ENCODE assay signal across 7 mouse cellular contexts in genomic region chr10:89532929-89533727, GRCm38 (mm10). TPM values are rescaled to one million over a fixed set of nuclear protein-coding genes. Genes with fewer than 3 reads are reported as not detected.
DNase-seq lines count a peak whose midpoint lies in the region; ATAC-seq and TF ChIP-seq lines count a peak whose summit lies in the region.

Gene Nr1h4, minus strand, starts transcription at chr10:89533585.

- DNase-seq in CH12.LX (ENCODE audit: extremely low read depth) (no peak), R1 (ENCODE audit: low read depth, low spot score) (peak; percentile 18)
- DNase-seq in heart, adult 2 months: peak; percentile 41 to 61
- peak; percentile 86 for DNase-seq in kidney, postnatal 10 days
- DNase-seq in stomach, postnatal 0 days (ENCODE audit: low spot score): peak; percentile 49
- DNase-seq in layer of hippocampus, adult 18-20 months (ENCODE audit: low spot score in 2 of 2): no peak
- DNase-seq in layer of hippocampus, postnatal 25 days (ENCODE audit: extremely low spot score in 1 of 2, low spot score in 1 of 2): no peak

- in situ Hi-C loops in CH12.LX (cut with MboI; ENCODE audit: low pct_ligation_motif_present, low pct_unique_long_range_greater_than_20kb, low sequenced_read_pairs): no loop called here

- TF ChIP-seq EP300 in CH12.LX (IDR thresholded peaks at IDR 0.05; ENCODE audit: low read length): no peak
- TF ChIP-seq EP300 in heart, adult 2 months (IDR thresholded peaks at IDR 0.05; ENCODE audit: insufficient read depth, low read depth, low read length): no peak
- no peak for TF ChIP-seq EP300 in stomach, postnatal 0 days (optimal IDR thresholded peaks at IDR 0.05)

- H3K9ac ChIP-seq in CH12.LX (ENCODE audit: insufficient read depth, low read depth): no peak within 1 kb of the TSS
- H3K9ac ChIP-seq in heart, adult 2 months (ENCODE audit: low read depth, low read length): no peak within 1 kb of the TSS
- peak within 1 kb of the TSS; percentile 2; the same call in 1 of the 2 replicates for H3K9ac ChIP-seq in stomach, postnatal 0 days (ENCODE audit: low read length)

- no peaks in the 10 kb centered on the region for H3K36me3 ChIP-seq in CH12.LX (replicated peaks in 1 of 2; ENCODE audit: control insufficient read depth in 1 of 2, insufficient read depth in 1 of 2, low read length in 1 of 2)
- H3K36me3 ChIP-seq in heart, adult 2 months (ENCODE audit: control insufficient read depth, insufficient read depth, low read length): no peaks in the 10 kb centered on the region
- H3K36me3 ChIP-seq in stomach, postnatal 0 days (ENCODE audit: control insufficient read depth, insufficient read depth, low read length): no peaks in the 10 kb centered on the region

- intact Hi-C loops in heart, adult 2 months (cut with DNase I): no loop called here

- peak; percentile 65 for ATAC-seq in stomach, postnatal 0 days (ENCODE audit: low FRiP score, low TSS enrichment)

- no peaks in the 10 kb centered on the region for H3K79me2 ChIP-seq in CH12.LX (replicated peaks; ENCODE audit: control insufficient read depth, extremely low read depth, insufficient read depth, poor library complexity, severe bottlenecking)
- H3K79me2 ChIP-seq in heart, adult 2 months (replicated peaks; ENCODE audit: control insufficient read depth, insufficient read depth, low read length): peaks cover 1% of the 10 kb centered on the region; the same call in 1 of the 2 replicates

- 39% methylated on average over 17 of the region's 17 CpGs for WGBS in heart, adult 2 months
- WGBS in stomach, postnatal 0 days: 53% methylated on average over 17 of the region's 17 CpGs

- no peaks in the 10 kb centered on the region for H3K9me3 ChIP-seq in CH12.LX (replicated peaks; ENCODE audit: low read length)
- no peaks in the 10 kb centered on the region for H3K9me3 ChIP-seq in stomach, postnatal 0 days (ENCODE audit: control insufficient read depth, low read length)

- TF ChIP-seq RAD21 in CH12.LX (IDR thresholded peaks at IDR 0.05; ENCODE audit: low read depth, low read length): no peak

- H3K27ac ChIP-seq in CH12.LX (ENCODE audit: insufficient read depth, low read depth): no peak within 1 kb of the TSS
- peak within 1 kb of the TSS; percentile 38 for H3K27ac ChIP-seq in heart, adult 2 months
- H3K27ac ChIP-seq in stomach, postnatal 0 days (replicated peaks): peak within 1 kb of the TSS; percentile 58; the same call in 1 of the 2 replicates

- no peak for TF ChIP-seq CTCF in CH12.LX (conservative IDR thresholded peaks at IDR 0.05 in 1 of 2, IDR thresholded peaks at IDR 0.05 in 1 of 2; ENCODE audit: low read depth in 2 of 2, low read length in 2 of 2)
- TF ChIP-seq CTCF in heart, adult 2 months (IDR thresholded peaks at IDR 0.05): no peak
- no peak for TF ChIP-seq CTCF in stomach, postnatal 0 days (IDR thresholded peaks at IDR 0.05; ENCODE audit: low read depth)

- H3K4me2 ChIP-seq in CH12.LX (ENCODE audit: insufficient read depth, low read depth, poor library complexity, severe bottlenecking): peak within 1 kb of the TSS; percentile 16; the same call in 1 of the 2 replicates
- peak within 1 kb of the TSS; percentile 25 for H3K4me2 ChIP-seq in stomach, postnatal 0 days (replicated peaks; ENCODE audit: low read depth)

- H3K27me3 ChIP-seq in CH12.LX (replicated peaks): no peaks in the 10 kb centered on the region
- H3K27me3 ChIP-seq in heart, adult 2 months (ENCODE audit: control insufficient read depth, insufficient read depth, low read length): 0 out of 2 replicates have a peak, but pooled peaks cover 2% of the 10 kb centered on the region
- H3K27me3 ChIP-seq in stomach, postnatal 0 days (ENCODE audit: control insufficient read depth, insufficient read depth, low read length): no peaks in the 10 kb centered on the region

- H3K4me3 ChIP-seq in CH12.LX (replicated peaks in 1 of 3; ENCODE audit: low read depth in 2 of 3, low read length in 2 of 3, poor library complexity in 1 of 3): no peak within 1 kb of the TSS
- peak within 1 kb of the TSS; percentile 10; the same call in 1 of the 2 replicates for H3K4me3 ChIP-seq in heart, adult 2 months
- no peak within 1 kb of the TSS for H3K4me3 ChIP-seq in stomach, postnatal 0 days (ENCODE audit: low read depth, low read length)

- dilution Hi-C loops in CH12.LX (cut with MboI; ENCODE audit: extremely low pct_ligation_motif_present, extremely low pct_unique_long_range_greater_than_20kb, low sequenced_read_pairs): no loop called here

- no peak for TF ChIP-seq POLR2A in CH12.LX (IDR thresholded peaks at IDR 0.05; ENCODE audit: low read depth, low read length)
- no peak for TF ChIP-seq POLR2A in heart, adult 2 months (IDR thresholded peaks at IDR 0.05; ENCODE audit: insufficient read depth, low read depth, low read length)

- H3K4me1 ChIP-seq in CH12.LX (ENCODE audit: control insufficient read depth in 1 of 2, insufficient read depth in 2 of 2): no peaks in the 10 kb centered on the region
- H3K4me1 ChIP-seq in heart, adult 2 months (ENCODE audit: control insufficient read depth, insufficient read depth, low read length): peaks cover 2% of the 10 kb centered on the region
- H3K4me1 ChIP-seq in stomach, postnatal 0 days (replicated peaks; ENCODE audit: control insufficient read depth, insufficient read depth): no peaks in the 10 kb centered on the region

TF ChIP-seq in CH12.LX, 34 proteins besides CTCF, POLR2A, EP300 and RAD21:
- TF ChIP-seq ZMIZ1 (IDR thresholded peaks at IDR 0.05; ENCODE audit: low read depth, low read length) (no peak), SMC3 (IDR thresholded peaks at IDR 0.05; ENCODE audit: low read depth, low read length) (no peak), HCFC1 (IDR thresholded peaks at IDR 0.05; ENCODE audit: low read depth, low read length) (no peak), ZNF384 (IDR thresholded peaks at IDR 0.05; ENCODE audit: low read depth, low read length) (no peak), RCOR1 (conservative IDR thresholded peaks at IDR 0.05; ENCODE audit: low read depth, low read length) (no peak), BHLHE40 (IDR thresholded peaks at IDR 0.05; ENCODE audit: low read depth, low read length) (no peak), MAFK (IDR thresholded peaks at IDR 0.05; ENCODE audit: insufficient replicate concordance, low read length) (no peak), TCF12 (IDR thresholded peaks at IDR 0.05; ENCODE audit: low read depth, low read length) (no peak), ELF1 (IDR thresholded peaks at IDR 0.05; ENCODE audit: low read depth, low read length) (no peak), CHD2 (IDR thresholded peaks at IDR 0.05; ENCODE audit: low read length) (no peak)

RNA-seq across cellular contexts. Expression of gene Nr1h4, which starts in this region (rescaled TPM):
- total RNA-seq in CH12.LX (2012; rRNA removed) (not detected in 2 replicates), CH12.LX (2014; rRNA removed) (not detected in 2 replicates)
- not detected in 2 replicates for polyA plus RNA-seq in CH12.LX (2012; ENCODE audit: insufficient read length, low read depth)
- under 1 TPM; 0.23 to 0.48 TPM for total RNA-seq in heart, adult 2 months (2021)
- 0.20 and 0.61 TPM in 2 replicates for polyA plus RNA-seq in heart, adult 2 months (2012; rRNA removed)
- polyA plus RNA-seq in stomach, postnatal 0 days (2015; fragmentation: Nextera tagmentation; extraction: Ambion mirVana): 10.5 and 11.5 TPM in 2 replicates
- under 1 TPM in 1 of 2 experiments, not detected in 1; 0.20 TPM for total RNA-seq in layer of hippocampus, adult 18-20 months (2021)
- under 1 TPM in 1 of 2 experiments, not detected in 1; 0.22 TPM for total RNA-seq in layer of hippocampus, postnatal 25 days (2021)

Comparison
In these comparisons a context has a peak if more than half of its experiments do, and no peak if none do; other contexts are left out.
1. Peak in DNase-seq, H3K4me3 ChIP-seq and H3K27ac ChIP-seq in heart, adult 2 months; RNA of the gene not detected or under 1 TPM.
2. DNase-seq: peak in R1 (single experiment), kidney, postnatal 10 days (single experiment) and stomach, postnatal 0 days (single experiment); none in CH12.LX (single experiment), layer of hippocampus, adult 18-20 months (0 of 2) and layer of hippocampus, postnatal 25 days (0 of 2).